Mouse (Mus musculus) layer of hippocampus, adult 9-10 months (tissue): Measurements from ENCODE around the gene Gm5617.
"Not testable (repeated sequence)": the region's sequence is repeated elsewhere in the genome, so short reads cannot be mapped to it uniquely, and the experiment has no call there.

Experiments used
- DNase-seq: peaks from one replicate; pipeline ENCODE4 v3.0.0; 2022; ENCODE audit warnings: low spot score

Gm5617 gene

GRCm38 (mm10) chr9:48494817-48495547 lies at the start of gene Gm5617, which contains the start of gene Rbm7:
Gene Gm5617 (plus strand): TSS chr9:48495442.
Gene Rbm7 (minus strand): TSS chr9:48495299.
- DNase-seq: peak; percentile 72

- DNase-seq: no peak
Measured at GRCm38 (mm10) chr9:48447783-48448209, 47.4 kb upstream of the Gm5617 start.

- no peak for DNase-seq
Measured at GRCm38 (mm10) chr9:48450066-48450465, 45.2 kb upstream of the Gm5617 start.

- DNase-seq: no peak
Measured at GRCm38 (mm10) chr9:48455961-48456360, 39.3 kb upstream of the Gm5617 start.

- no peak for DNase-seq
Measured at GRCm38 (mm10) chr9:48458879-48459278, 36.4 kb upstream of the Gm5617 start.

- no peak for DNase-seq
Measured at GRCm38 (mm10) chr9:48459391-48459790, 35.9 kb upstream of the Gm5617 start.

- DNase-seq: no peak
Measured at GRCm38 (mm10) chr9:48460720-48461119, 34.5 kb upstream of the Gm5617 start.

- DNase-seq: no peak
Measured at GRCm38 (mm10) chr9:48461545-48461944, 33.7 kb upstream of the Gm5617 start.

- DNase-seq: no peak
Measured at GRCm38 (mm10) chr9:48465671-48466070, 29.6 kb upstream of the Gm5617 start.

- peak; percentile 53 for DNase-seq
Measured at GRCm38 (mm10) chr9:48466804-48467203, 28.4 kb upstream of the Gm5617 start.

GRCm38 (mm10) chr9:48467471-48467870 lies 27.8 kb upstream of the Gm5617 start:
- not testable (repeated sequence) for DNase-seq

- no peak for DNase-seq
Measured at GRCm38 (mm10) chr9:48472441-48473025, 22.7 kb upstream of the Gm5617 start.

- DNase-seq: no peak
Measured at GRCm38 (mm10) chr9:48473131-48473530, 22.1 kb upstream of the Gm5617 start.

- no peak for DNase-seq
Measured at GRCm38 (mm10) chr9:48474367-48474766, 20.9 kb upstream of the Gm5617 start.

- no peak for DNase-seq
Measured at GRCm38 (mm10) chr9:48476236-48477165, 18.7 kb upstream of the Gm5617 start.

- DNase-seq: no peak
Measured at GRCm38 (mm10) chr9:48478808-48479207, 16.4 kb upstream of the Gm5617 start.

- DNase-seq: no peak
Measured at GRCm38 (mm10) chr9:48479838-48480410, 15.3 kb upstream of the Gm5617 start.

GRCm38 (mm10) chr9:48480411-48481213 lies 14.6 kb upstream of the Gm5617 start, which contains the start of gene Rexo2:
Gene Rexo2 (minus strand): TSS chr9:48480623.
- DNase-seq: peak; percentile 80

- DNase-seq: no peak
Measured at GRCm38 (mm10) chr9:48481214-48482134, 13.8 kb upstream of the Gm5617 start.

- no peak for DNase-seq
Measured at GRCm38 (mm10) chr9:48495548-48495932, 298 bp downstream of the Gm5617 start.
